In genomic region chr15:94287495-94287894, GRCm38 (mm10) we compare ENCODE assay signal across 17 mouse cellular contexts.
"Had no signal": no experiment of that assay in that cellular context is flagged by ENCODE, and none has a peak within 500 bp of the region (broad histone marks: within the 10 kb centered on the region; RNA-seq: fewer than 3 reads in every experiment).

No protein-coding gene starts in this region.

- H3K27ac ChIP-seq: liver, embryonic 13.5 days; midbrain, embryonic 13.5 days; stomach, postnatal 0 days had no signal

- H3K9ac ChIP-seq: liver, embryonic 13.5 days; midbrain, embryonic 13.5 days had no signal

- DNase-seq: kidney, adult 18-20 months; kidney, adult 9 months; kidney, postnatal 14 days; kidney, postnatal 4 days; liver, embryonic 13.5 days; lung, adult 2 months; lung, postnatal 14 days; lung, postnatal 4 days; right cerebral cortex, adult 18-20 months; right cerebral cortex, postnatal 14 days; right cerebral cortex, postnatal 4 days; thymus, adult 2 months; thymus, postnatal 14 days; thymus, postnatal 4 days had no signal

- H3K9me3 ChIP-seq: liver, embryonic 13.5 days; midbrain, embryonic 13.5 days had no signal

- H3K4me2 ChIP-seq: liver, embryonic 13.5 days; midbrain, embryonic 13.5 days had no signal

- H3K4me1 ChIP-seq: liver, embryonic 13.5 days; midbrain, embryonic 13.5 days had no signal

- H3K36me3 ChIP-seq: liver, embryonic 13.5 days; midbrain, embryonic 13.5 days had no signal

- H3K4me3 ChIP-seq: liver, embryonic 13.5 days; midbrain, embryonic 13.5 days; myocyte had no signal

- H3K27me3 ChIP-seq: liver, embryonic 13.5 days; midbrain, embryonic 13.5 days had no signal

- ATAC-seq: midbrain, embryonic 13.5 days had no signal
